Mouse (Mus musculus) heart, embryonic 10.5 days (tissue): ENCODE results near the gene Rps11. TPM values are rescaled to one million over a fixed set of nuclear protein-coding genes. Genes with fewer than 3 reads are reported as not detected.

Source experiments
- DNase-seq: peaks from one replicate; pipeline ENCODE4 v3.0.0-alpha.2; 2017; ENCODE audit warnings: low spot score
- H3K27ac ChIP-seq: fragments of 300-500 bp; sonication (generic); 2 replicates; pipeline ENCODE4 v1.5.1; 2016; ENCODE audit warnings: mild to moderate bottlenecking
- H3K27me3 ChIP-seq: fragments of 300-500 bp; sonication (generic); 2 replicates; pipeline ENCODE4 v1.6.1; 2016; ENCODE audit warnings: mild to moderate bottlenecking; ENCODE audit not compliant: poor library complexity, insufficient read depth, severe bottlenecking
- H3K36me3 ChIP-seq: fragments of 300-500 bp; sonication (generic); 2 replicates; pipeline ENCODE4 v1.6.1; 2016; ENCODE audit warnings: mild to moderate bottlenecking, moderate library complexity
- H3K4me1 ChIP-seq: fragments of 300-500 bp; sonication (generic); 2 replicates; pipeline ENCODE4 v1.6.1; 2016; ENCODE audit warnings: mild to moderate bottlenecking
- H3K4me3 ChIP-seq: fragments of 300-500 bp; sonication (generic); 2 replicates; pipeline ENCODE4 v1.5.1; 2016; ENCODE audit warnings: mild to moderate bottlenecking, moderate library complexity
- H3K9me3 ChIP-seq: fragments of 300-500 bp; sonication (generic); 2 replicates; pipeline ENCODE4 v1.6.1; 2016; ENCODE audit warnings: mild to moderate bottlenecking, moderate library complexity
- WGBS: fragments of 180-500 bp; shearing (Covaris S2); methylation state at CpG from one replicate; pipeline ENCODE4 v1.1.7; 2016; 5-methylcytosine and 5-hydroxymethylcytosine counted together
- polyA plus RNA-seq: library from polyadenylated mRNA; unstranded; fragments of >200 nt; fragmentation: Nextera tagmentation; extraction: Ambion mirVana; gene quantifications from 2 replicates; pipeline ENCODE4 v1.2.1, GENCODE M21; 2016

Rps11 gene
- polyA plus RNA-seq, 1 experiment from 2014 or later, result 1,534 TPM

DNA sequence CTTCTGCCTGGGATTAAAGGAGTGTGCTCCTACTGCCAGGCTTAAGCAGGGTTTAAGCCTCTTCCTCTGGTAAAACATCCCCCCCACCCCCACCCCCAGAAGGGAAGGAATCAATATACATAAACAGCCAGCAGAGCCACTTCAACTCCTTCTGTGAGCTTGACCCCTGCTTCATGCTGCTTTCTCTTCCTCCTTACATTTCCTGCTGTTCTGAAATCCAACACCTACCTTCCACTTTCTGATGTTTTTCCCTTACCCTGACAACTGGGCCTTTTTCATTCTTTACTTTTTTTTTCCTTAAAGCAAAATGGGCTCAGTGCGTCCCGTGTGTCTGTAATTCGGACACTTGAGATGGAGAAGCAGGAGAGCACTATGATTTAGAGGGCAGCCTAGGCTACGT is 26.1 kb upstream of the Rps11 start:
- Histone ChIP-seq H3K27ac (peak overlapping the region; percentile 63), H3K4me3 (no peak overlapping the region), H3K9me3 (no peaks in the 10 kb centered on the region), H3K27me3 (no peaks in the 10 kb centered on the region), H3K36me3 (peaks cover 29% of the 10 kb centered on the region), H3K4me1 (peaks cover 33% of the 10 kb centered on the region)
- 59% methylated on average over 4 of the region's 4 CpGs for WGBS
- DNase-seq, result no peak

DNA sequence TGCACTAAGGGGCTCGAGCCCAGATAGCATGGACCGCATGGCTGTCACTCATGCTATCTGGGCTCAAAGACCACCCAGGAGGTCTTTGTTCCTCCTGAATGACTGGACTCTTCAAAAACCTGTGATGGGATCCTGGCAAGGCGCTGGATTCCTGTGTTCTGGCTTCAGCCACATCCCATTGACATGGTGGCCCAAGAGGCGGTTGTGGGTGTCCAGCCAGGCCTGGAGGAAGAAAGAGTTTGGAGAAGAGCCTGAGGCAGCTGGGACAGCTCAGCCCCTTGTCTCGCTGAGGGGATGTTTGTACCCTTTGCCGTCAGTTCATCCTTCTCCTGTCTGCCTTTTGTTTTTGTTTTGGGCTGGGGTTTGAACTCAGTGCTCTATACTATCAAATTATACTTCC is 25.3 kb upstream of the Rps11 start:
- H3K27ac ChIP-seq, result no peak overlapping the region; the same call in 1 of the 2 replicates
- WGBS, result 60% methylated on average over 6 of the region's 6 CpGs
- H3K4me3 ChIP-seq, result no peak overlapping the region
- H3K9me3 ChIP-seq, result no peaks in the 10 kb centered on the region
- H3K36me3 ChIP-seq, result peaks cover 36% of the 10 kb centered on the region
- H3K27me3 ChIP-seq, result no peaks in the 10 kb centered on the region
- H3K4me1 ChIP-seq, result peaks cover 27% of the 10 kb centered on the region; the same call in 1 of the 2 replicates
- no peak for DNase-seq

DNA sequence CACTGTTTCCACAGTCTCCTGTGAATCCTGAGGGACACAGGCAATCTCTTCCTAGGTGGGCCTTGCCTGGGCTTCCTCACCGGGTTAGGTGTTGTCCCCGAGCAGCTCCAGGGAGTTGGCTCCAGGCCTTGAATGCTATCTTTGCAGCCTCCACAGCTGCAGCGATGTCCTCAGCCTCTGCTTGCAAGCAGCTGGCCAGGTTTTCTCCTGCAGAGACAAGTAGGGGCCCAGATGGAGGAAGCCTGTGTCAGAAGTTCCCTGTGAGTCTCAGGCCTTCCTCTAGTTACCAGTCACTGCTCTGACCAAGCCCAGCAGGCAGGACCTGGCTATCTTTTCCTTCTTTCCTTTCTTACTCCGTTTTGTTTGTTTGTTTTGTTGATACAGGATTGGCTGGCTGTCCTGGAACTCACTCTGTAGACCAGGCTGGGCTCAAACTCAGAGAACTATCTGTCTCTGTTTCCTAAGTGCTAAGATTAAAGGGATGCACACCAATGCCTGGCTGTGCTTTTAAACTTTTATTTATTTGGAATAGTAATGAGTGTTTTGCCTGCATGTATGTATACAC is 24.4 kb upstream of the Rps11 start:
- H3K4me3 ChIP-seq, result no peak overlapping the region
- no peak for DNase-seq
- no peaks in the 10 kb centered on the region for H3K27me3 ChIP-seq
- H3K36me3 ChIP-seq, result peaks cover 44% of the 10 kb centered on the region
- no peaks in the 10 kb centered on the region for H3K9me3 ChIP-seq
- peak overlapping the region; percentile 62 for H3K27ac ChIP-seq
- WGBS, result 37% methylated on average over 4 of the region's 4 CpGs
- H3K4me1 ChIP-seq, result peaks cover 25% of the 10 kb centered on the region; the same call in 1 of the 2 replicates

DNA sequence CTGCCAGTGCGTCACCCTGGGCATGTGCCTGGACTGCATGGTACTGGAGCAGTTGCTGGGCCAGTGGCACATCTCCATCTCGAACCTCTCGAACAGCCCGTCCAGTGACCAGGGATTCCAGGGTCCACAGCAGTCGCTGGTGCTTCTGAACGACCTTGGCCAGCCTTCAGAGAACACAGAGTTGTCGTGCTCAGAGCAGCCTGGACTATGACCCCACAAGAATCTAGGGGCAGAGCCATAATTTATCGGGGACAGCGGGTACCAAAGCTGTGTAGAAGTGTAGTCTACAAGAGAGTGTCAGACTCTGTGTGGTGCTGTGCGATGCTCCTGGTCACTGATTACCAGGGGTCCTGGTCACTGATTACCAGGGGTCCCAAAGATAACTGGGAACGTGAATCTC is 23.7 kb upstream of the Rps11 start:
- WGBS, result 74% methylated on average over 11 of the region's 11 CpGs
- Histone ChIP-seq H3K4me3 (no peak overlapping the region), H3K36me3 (peaks cover 51% of the 10 kb centered on the region), H3K9me3 (no peaks in the 10 kb centered on the region), H3K27ac (0 out of 2 replicates have a peak overlapping the region, but pooled peaks have one; percentile 62), H3K4me1 (peaks cover 23% of the 10 kb centered on the region; the same call in 1 of the 2 replicates), H3K27me3 (no peaks in the 10 kb centered on the region)
- no peak for DNase-seq

DNA sequence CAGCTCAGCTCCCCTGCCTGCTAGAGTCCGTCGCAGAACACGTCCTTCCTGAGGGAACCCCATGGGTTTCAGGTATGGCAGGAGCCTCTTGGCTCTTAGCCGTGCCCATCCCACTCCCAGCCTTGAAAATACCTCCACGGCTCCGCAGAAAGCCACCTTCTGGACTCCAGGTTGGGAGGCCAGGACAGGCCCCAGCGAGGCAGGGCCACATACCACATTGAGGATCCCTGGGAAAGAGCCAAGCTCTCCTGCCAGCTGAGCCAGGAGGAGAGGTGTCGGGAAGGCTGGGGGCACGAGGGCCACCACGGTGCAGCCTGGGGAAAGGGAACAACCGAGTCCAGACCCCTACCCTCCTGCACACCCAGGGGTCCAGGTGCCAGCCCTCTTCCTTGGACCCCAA is 23.0 kb upstream of the Rps11 start:
- H3K9me3 ChIP-seq, result no peaks in the 10 kb centered on the region
- H3K4me1 ChIP-seq, result peaks cover 23% of the 10 kb centered on the region; the same call in 1 of the 2 replicates

DNA sequence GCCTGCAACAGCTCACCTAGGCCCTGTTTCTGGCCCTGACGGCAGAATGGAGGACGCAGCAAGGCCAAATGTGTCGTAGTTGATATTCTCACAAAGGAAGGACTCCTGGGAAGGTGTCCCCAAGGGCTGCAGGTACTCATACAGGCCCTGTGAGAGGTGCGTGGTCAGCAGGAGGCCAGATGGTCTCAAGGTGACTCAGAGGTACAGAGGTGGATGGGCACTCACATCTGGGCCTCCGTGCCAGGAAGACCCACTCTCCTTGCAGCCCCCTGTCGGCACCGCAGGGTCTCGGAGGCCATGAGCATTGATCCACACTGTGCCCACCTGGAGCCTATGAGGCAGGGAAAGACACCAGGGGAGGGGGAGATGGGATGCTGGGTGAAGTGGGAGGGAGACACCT is 21.2 kb upstream of the Rps11 start:
- WGBS, result 93% methylated on average over 8 of the region's 8 CpGs
- H3K4me3 ChIP-seq, result no peak overlapping the region

More for the DNA sequence above, 23.0 kb upstream of the Rps11 start:
- DNase-seq, result no peak
- Histone ChIP-seq H3K36me3 (peaks cover 57% of the 10 kb centered on the region), H3K27ac (no peak overlapping the region), H3K4me3 (no peak overlapping the region), H3K27me3 (no peaks in the 10 kb centered on the region)
- 87% methylated on average over 11 of the region's 11 CpGs for WGBS

DNA sequence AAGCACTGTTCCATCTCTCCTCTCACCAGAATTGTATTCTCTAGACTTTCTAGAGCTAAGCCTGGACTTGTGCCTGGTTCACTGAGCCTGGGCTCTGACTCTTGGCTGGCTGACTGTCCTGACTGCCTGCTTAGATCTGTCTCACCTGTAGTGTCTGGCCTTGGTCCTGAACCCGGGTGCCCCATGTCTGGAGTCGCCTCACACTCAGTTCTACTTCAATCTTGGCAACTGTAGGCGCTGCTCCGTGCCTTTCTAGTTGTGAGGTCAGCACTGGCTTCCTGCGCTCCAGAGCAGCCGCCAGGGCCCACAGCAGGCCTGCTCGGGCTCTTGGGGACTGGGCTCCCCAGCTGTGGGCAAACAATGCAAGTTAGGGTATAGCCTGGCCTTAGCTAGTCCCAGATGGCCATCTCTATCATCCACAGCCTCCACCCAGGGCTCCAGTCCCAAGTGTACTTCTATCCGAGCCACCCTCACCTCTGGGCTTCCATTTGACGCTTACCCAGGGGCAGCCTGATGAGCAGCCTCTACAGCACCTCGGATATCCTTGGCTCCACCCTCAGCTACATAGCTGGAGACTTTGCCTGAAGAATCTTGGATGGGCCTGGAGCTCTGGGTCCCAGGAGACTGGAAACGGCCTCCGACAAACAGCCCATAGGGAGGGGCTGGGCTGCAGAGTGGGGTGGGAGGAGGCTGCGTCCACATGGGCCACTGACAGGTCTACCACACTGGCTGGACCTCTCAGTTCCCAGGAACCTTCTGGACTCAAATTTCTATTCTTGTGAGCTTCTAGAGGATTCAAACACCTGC is 20.3 kb upstream of the Rps11 start:
- Histone ChIP-seq H3K9me3 (no peaks in the 10 kb centered on the region), H3K4me1 (peaks cover 22% of the 10 kb centered on the region; the same call in 1 of the 2 replicates), H3K4me3 (no peak overlapping the region), H3K27me3 (no peaks in the 10 kb centered on the region), H3K36me3 (peaks cover 67% of the 10 kb centered on the region), H3K27ac (no peak overlapping the region)
- no peak for DNase-seq
- 88% methylated on average over 13 of the region's 13 CpGs for WGBS

More for the DNA sequence above, 21.2 kb upstream of the Rps11 start:
- H3K9me3 ChIP-seq, result no peaks in the 10 kb centered on the region
- DNase-seq, result no peak
- H3K27ac ChIP-seq, result no peak overlapping the region
- H3K27me3 ChIP-seq, result no peaks in the 10 kb centered on the region
- peaks cover 20% of the 10 kb centered on the region; the same call in 1 of the 2 replicates for H3K4me1 ChIP-seq
- H3K36me3 ChIP-seq, result peaks cover 67% of the 10 kb centered on the region

DNA sequence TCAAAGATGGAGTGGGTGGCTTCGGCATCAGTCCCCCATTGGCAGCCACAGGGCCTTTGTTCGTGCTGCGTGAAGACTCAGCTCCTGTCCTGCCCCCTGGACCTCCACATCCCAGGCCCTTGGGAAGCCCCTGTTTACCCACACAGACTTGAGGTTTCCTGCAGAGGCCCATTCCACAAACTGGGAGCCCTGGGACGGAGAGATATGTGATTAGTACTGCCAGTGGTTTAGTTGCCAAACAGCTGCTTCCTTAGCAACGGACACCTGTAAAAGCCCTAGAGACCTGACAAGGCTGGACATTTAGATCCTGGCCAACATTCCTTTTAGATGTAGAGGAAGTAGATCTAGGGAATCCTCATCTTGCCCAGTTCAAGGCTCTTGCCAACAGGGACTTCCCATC is 17.7 kb upstream of the Rps11 start:
- peaks cover 54% of the 10 kb centered on the region for H3K36me3 ChIP-seq
- no peak overlapping the region for H3K27ac ChIP-seq
- H3K27me3 ChIP-seq, result peaks cover 5% of the 10 kb centered on the region; the same call in 1 of the 2 replicates
- H3K4me3 ChIP-seq, result no peak overlapping the region
- WGBS, result 87% methylated on average over 5 of the region's 5 CpGs
- H3K9me3 ChIP-seq, result no peaks in the 10 kb centered on the region
- 0 out of 2 replicates have a peak, but pooled peaks cover 9% of the 10 kb centered on the region for H3K4me1 ChIP-seq
- no peak for DNase-seq

DNA sequence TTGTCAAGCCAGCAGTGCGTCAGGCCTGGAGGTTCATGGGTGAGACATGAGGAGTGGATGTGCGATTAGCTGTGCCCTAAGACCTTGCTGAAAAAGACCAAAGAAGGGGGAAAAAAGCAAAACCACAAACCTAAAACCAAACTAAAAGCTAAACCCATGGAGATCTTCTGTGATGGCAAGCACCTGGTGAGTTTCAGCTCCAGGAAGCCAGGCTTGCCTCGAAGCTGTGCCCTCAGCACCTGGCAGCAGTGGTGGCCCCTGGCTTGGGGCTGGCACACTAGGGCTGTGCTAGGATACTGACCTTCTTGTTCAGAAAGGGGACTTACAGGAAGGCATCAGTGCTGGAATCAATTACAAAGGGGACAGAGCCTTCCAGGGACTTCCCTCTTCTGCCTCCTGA is 17.1 kb upstream of the Rps11 start:
- H3K9me3 ChIP-seq, result no peaks in the 10 kb centered on the region
- DNase-seq, result no peak
- no peak overlapping the region for H3K4me3 ChIP-seq
- H3K4me1 ChIP-seq, result 0 out of 2 replicates have a peak, but pooled peaks cover 9% of the 10 kb centered on the region
- peaks cover 5% of the 10 kb centered on the region; the same call in 1 of the 2 replicates for H3K27me3 ChIP-seq
- H3K27ac ChIP-seq, result no peak overlapping the region
- WGBS, result 89% methylated on average over 3 of the region's 3 CpGs
- H3K36me3 ChIP-seq, result peaks cover 48% of the 10 kb centered on the region

DNA sequence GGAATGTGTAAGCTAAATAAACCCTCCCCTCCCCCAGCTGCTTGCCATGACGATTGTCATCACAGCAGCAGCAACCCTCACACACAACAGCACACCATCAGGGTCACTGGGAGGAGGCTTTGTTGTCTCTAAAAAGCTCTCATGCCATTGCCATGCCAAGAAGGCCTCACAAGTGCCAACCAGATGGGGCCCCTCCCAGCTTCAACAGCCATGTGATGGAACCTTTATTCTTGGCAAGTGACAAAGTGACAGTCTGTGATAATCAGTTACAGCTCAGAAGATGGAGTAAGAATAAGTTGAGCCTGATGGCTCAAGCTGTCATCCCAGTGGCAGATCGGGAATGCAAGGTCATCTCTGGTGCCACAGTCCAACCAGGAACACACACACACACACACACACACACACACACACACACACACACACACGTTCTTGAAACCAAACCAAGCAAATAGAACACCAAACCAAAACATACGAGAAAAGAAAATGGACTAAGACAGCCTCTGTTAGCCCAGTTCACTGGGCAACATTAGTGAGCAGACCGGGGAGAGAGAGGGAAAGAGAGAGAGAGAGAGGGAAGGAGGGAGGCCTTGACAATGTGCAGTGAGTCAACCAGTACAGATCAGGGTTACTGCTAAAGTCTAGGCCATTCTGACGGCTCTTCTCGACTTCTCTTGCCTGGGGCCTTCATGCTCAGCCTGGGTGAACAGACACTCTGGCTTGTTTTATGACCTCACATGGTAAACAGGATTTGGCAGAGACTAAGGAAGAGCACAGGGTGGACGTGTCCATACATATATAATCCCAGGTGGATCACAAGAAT is 15.9 kb upstream of the Rps11 start:
- H3K27me3 ChIP-seq, result peaks cover 15% of the 10 kb centered on the region
- H3K4me3 ChIP-seq, result no peak overlapping the region
- no peak overlapping the region for H3K27ac ChIP-seq
- no peaks in the 10 kb centered on the region for H3K9me3 ChIP-seq
- WGBS, result 77% methylated on average over 8 of the region's 8 CpGs
- DNase-seq, result no peak
- peaks cover 17% of the 10 kb centered on the region for H3K4me1 ChIP-seq
- peaks cover 36% of the 10 kb centered on the region for H3K36me3 ChIP-seq

DNA sequence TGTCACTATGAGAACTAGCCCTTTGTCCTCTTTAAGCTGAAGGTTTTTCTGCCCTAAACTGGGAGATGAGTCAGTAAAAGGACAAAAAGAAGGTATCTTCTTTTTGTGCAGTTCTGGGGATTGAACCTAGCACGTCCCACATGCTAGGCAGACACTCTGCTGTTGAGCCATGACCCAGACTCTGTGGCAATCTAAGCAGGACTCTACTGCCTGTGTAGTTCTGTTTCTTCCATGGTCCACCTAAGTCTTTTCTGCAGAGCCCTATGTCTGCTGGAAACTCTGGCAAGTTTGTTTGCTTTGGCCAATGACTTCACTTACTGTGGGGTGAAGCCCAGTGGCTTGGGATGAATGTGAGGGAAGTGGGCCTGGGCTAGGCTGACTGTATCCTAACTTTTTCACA is 14.2 kb upstream of the Rps11 start:
- DNase-seq, result no peak
- H3K4me1 ChIP-seq, result peaks cover 31% of the 10 kb centered on the region
- H3K4me3 ChIP-seq, result no peak overlapping the region
- no peaks in the 10 kb centered on the region for H3K9me3 ChIP-seq
- H3K27ac ChIP-seq, result peak overlapping the region; percentile 42
- 87% methylated on average over 1 of the region's 1 CpGs for WGBS
- H3K36me3 ChIP-seq, result peaks cover 20% of the 10 kb centered on the region
- H3K27me3 ChIP-seq, result peaks cover 24% of the 10 kb centered on the region

DNA sequence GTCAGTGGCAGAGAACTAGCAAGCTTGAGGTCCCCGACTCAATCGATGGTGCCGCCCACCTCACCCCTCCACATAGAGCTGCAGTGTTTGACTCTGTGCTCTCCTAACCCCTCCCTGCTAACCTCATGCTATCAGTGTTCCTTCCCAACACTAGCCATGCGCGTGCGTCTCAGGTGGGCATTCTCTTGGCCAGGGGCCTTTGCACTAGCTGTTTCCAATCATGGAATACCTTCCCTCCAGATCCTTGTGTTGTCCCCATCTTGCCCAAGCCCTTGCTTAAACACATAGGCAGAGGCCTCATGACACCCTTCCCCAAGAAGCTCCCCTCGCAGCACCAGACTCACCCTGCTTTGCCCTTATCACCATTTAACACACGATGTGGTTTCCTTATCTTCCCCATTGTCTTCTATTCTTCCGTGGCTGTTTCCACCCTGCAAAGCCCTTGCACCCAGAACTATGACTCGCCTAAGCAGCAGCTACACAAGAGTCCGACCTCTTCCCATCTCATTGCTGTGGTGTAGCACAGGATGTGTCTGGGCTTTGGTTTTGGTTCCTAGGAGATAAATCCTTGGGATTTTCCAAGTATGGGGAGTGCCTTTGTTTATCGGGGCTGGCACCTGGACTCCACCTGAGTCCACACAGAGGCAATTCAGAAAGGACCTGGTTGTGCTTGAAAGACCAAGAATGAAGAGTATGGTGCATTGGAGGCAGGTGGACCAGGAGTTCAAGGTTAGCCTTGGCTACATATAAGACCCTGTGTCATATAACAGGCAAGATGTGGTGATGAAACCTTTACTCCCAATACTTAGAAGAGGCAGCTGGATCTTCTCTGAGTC is 13.2 kb upstream of the Rps11 start:
- H3K4me3 ChIP-seq, result 0 out of 2 replicates have a peak overlapping the region, but pooled peaks have one; percentile 16
- H3K27ac ChIP-seq, result peak overlapping the region; percentile 42
- peak; percentile 91 for DNase-seq
- peaks cover 11% of the 10 kb centered on the region for H3K36me3 ChIP-seq
- 58% methylated on average over 12 of the region's 12 CpGs for WGBS
- H3K27me3 ChIP-seq, result peaks cover 24% of the 10 kb centered on the region
- peaks cover 31% of the 10 kb centered on the region for H3K4me1 ChIP-seq
- no peaks in the 10 kb centered on the region for H3K9me3 ChIP-seq
